Mouse (Mus musculus) hindbrain, embryonic 14.5 days (tissue): Measurements from ENCODE around the gene Brinp2. TPM values are rescaled to one million over a fixed set of nuclear protein-coding genes. Genes with fewer than 3 reads are reported as not detected.
A peak's percentile ranks its signal among the peaks of the same experiment; 100 is the strongest.

Experiments used
- ATAC-seq: fragments of 200-750 bp; cut with Nextera tagmentation; 2 replicates; pipeline ENCODE4 v1.8.0; 2017; ENCODE audit warnings: moderate number of reproducible peaks, mild to moderate bottlenecking, moderate TSS enrichment, moderate library complexity; ENCODE audit not compliant: low FRiP score
- DNase-seq: peaks from one replicate; pipeline ENCODE4 v3.0.0-alpha.2; 2015; ENCODE audit warnings: low spot score
- H3K27ac ChIP-seq: fragments of 300-500 bp; sonication (generic); 2 replicates; pipeline ENCODE4 v1.5.1; 2014; ENCODE audit warnings: mild to moderate bottlenecking, moderate library complexity
- H3K27me3 ChIP-seq: fragments of 300-500 bp; sonication (generic); 2 replicates; pipeline ENCODE4 v1.6.1; 2014; ENCODE audit warnings: mild to moderate bottlenecking, low read length, mixed read lengths; ENCODE audit not compliant: control insufficient read depth, insufficient read depth
- H3K36me3 ChIP-seq: fragments of 300-500 bp; sonication (generic); replicated peaks from 2 replicates; pipeline ENCODE4 v1.6.1; 2014; ENCODE audit not compliant: control insufficient read depth, insufficient read depth
- H3K4me1 ChIP-seq: fragments of 300-500 bp; sonication (generic); replicated peaks from 2 replicates; pipeline ENCODE4 v1.6.1; 2014; ENCODE audit warnings: antibody characterized with exemption, low read length, mixed read lengths; ENCODE audit not compliant: control insufficient read depth, insufficient read depth
- H3K4me2 ChIP-seq: fragments of 300-500 bp; sonication (generic); replicated peaks from 2 replicates; pipeline ENCODE4 v1.6.1; 2014; ENCODE audit warnings: mild to moderate bottlenecking, moderate library complexity
- H3K4me3 ChIP-seq: fragments of 300-500 bp; sonication (generic); replicated peaks from 2 replicates; pipeline ENCODE4 v1.5.1; 2014; ENCODE audit warnings: mild to moderate bottlenecking, low read length
- H3K9ac ChIP-seq: fragments of 300-500 bp; sonication (generic); 2 replicates; pipeline ENCODE4 v1.6.1; 2014
- H3K9me3 ChIP-seq: fragments of 300-500 bp; sonication (generic); 2 replicates; pipeline ENCODE4 v1.6.1; 2016; ENCODE audit warnings: low read length; ENCODE audit not compliant: control insufficient read depth
- WGBS: fragments of 180-500 bp; shearing (Covaris S2); extraction: QIAGEN DNeasy Blood & Tissue Kit; methylation state at CpG from one replicate; pipeline ENCODE4 v1.1.7; 2014; 5-methylcytosine and 5-hydroxymethylcytosine counted together
- polyA plus RNA-seq: library from polyadenylated mRNA; unstranded; fragments of >200 nt; fragmentation: Nextera tagmentation; extraction: Ambion mirVana; gene quantifications from 2 replicates; pipeline ENCODE4 v1.2.1, GENCODE M21; 2014

Gene Brinp2
- polyA plus RNA-seq, 1 experiment from 2014 or later, result 23.5 TPM

GRCm38 (mm10) chr1:158323325-158323724 is 32.8 kb downstream of the Brinp2 start:
- WGBS, result 73% methylated on average over 6 of the region's 6 CpGs
- no peak for DNase-seq
- no peak overlapping the region for H3K27ac ChIP-seq

GRCm38 (mm10) chr1:158310426-158311156 is 45.5 kb downstream of the Brinp2 start:
- Histone ChIP-seq H3K9ac (no peak overlapping the region), H3K9me3 (no peaks in the 10 kb centered on the region), H3K27me3 (no peaks in the 10 kb centered on the region), H3K27ac (no peak overlapping the region), H3K4me2 (no peak overlapping the region), H3K36me3 (no peaks in the 10 kb centered on the region), H3K4me3 (no peak overlapping the region), H3K4me1 (no peaks in the 10 kb centered on the region)
- ATAC-seq, result no peak
- no peak for DNase-seq
- 58% methylated on average over 5 of the region's 5 CpGs for WGBS

More at GRCm38 (mm10) chr1:158323325-158323724, 32.8 kb downstream of the Brinp2 start:
- ATAC-seq, result no peak
- Histone ChIP-seq H3K9me3 (no peaks in the 10 kb centered on the region), H3K4me3 (no peak overlapping the region), H3K4me1 (no peaks in the 10 kb centered on the region), H3K27me3 (no peaks in the 10 kb centered on the region), H3K4me2 (no peak overlapping the region), H3K9ac (no peak overlapping the region), H3K36me3 (no peaks in the 10 kb centered on the region)

GRCm38 (mm10) chr1:158297042-158297441 is 59.1 kb downstream of the Brinp2 start:
- DNase-seq (no peak), ATAC-seq (no peak)
- H3K27ac ChIP-seq, result no peak overlapping the region
- no peaks in the 10 kb centered on the region for H3K36me3 ChIP-seq
- H3K4me3 ChIP-seq, result no peak overlapping the region
- H3K9ac ChIP-seq, result no peak overlapping the region
- H3K9me3 ChIP-seq, result no peaks in the 10 kb centered on the region
- peaks cover 4% of the 10 kb centered on the region; the same call in 1 of the 2 replicates for H3K4me1 ChIP-seq
- no peaks in the 10 kb centered on the region for H3K27me3 ChIP-seq
- H3K4me2 ChIP-seq, result no peak overlapping the region
- 63% methylated on average over 7 of the region's 7 CpGs for WGBS

- ATAC-seq (no peak), DNase-seq (no peak)
- 83% methylated on average over 8 of the region's 8 CpGs for WGBS
- no peaks in the 10 kb centered on the region for H3K27me3 ChIP-seq
- no peak overlapping the region for H3K27ac ChIP-seq
- H3K4me1 ChIP-seq, result peaks cover 4% of the 10 kb centered on the region; the same call in 1 of the 2 replicates
- H3K4me3 ChIP-seq, result no peak overlapping the region
- H3K36me3 ChIP-seq, result no peaks in the 10 kb centered on the region
- no peaks in the 10 kb centered on the region for H3K9me3 ChIP-seq
- H3K9ac ChIP-seq, result no peak overlapping the region
- H3K4me2 ChIP-seq, result no peak overlapping the region
Observed at GRCm38 (mm10) chr1:158296287-158296931, 59.7 kb downstream of the Brinp2 start.

- H3K9me3 ChIP-seq, result no peaks in the 10 kb centered on the region
- no peak overlapping the region for H3K4me2 ChIP-seq
- no peak overlapping the region for H3K9ac ChIP-seq
- H3K36me3 ChIP-seq, result no peaks in the 10 kb centered on the region
- no peak overlapping the region for H3K4me3 ChIP-seq
- peak; percentile 11; the same call in 1 of the 2 replicates for ATAC-seq
- H3K27me3 ChIP-seq, result no peaks in the 10 kb centered on the region
- no peak overlapping the region for H3K27ac ChIP-seq
- no peak for DNase-seq
- WGBS, result 31% methylated on average over 16 of the region's 16 CpGs
- H3K4me1 ChIP-seq, result peaks cover 4% of the 10 kb centered on the region; the same call in 1 of the 2 replicates
Observed at GRCm38 (mm10) chr1:158295270-158295669, 60.9 kb downstream of the Brinp2 start.

- ATAC-seq (no peak), DNase-seq (no peak)
- no peaks in the 10 kb centered on the region for H3K27me3 ChIP-seq
- H3K36me3 ChIP-seq, result no peaks in the 10 kb centered on the region
- H3K4me1 ChIP-seq, result no peaks in the 10 kb centered on the region
- H3K27ac ChIP-seq, result no peak overlapping the region
- H3K9ac ChIP-seq, result no peak overlapping the region
- WGBS, result 86% methylated on average over 3 of the region's 3 CpGs
- no peak overlapping the region for H3K4me2 ChIP-seq
- H3K9me3 ChIP-seq, result no peaks in the 10 kb centered on the region
- no peak overlapping the region for H3K4me3 ChIP-seq
Observed at GRCm38 (mm10) chr1:158285198-158285597, 70.9 kb downstream of the Brinp2 start.

GRCm38 (mm10) chr1:158283869-158284268 is 72.3 kb downstream of the Brinp2 start:
- H3K9me3 ChIP-seq, result no peaks in the 10 kb centered on the region
- no peaks in the 10 kb centered on the region for H3K27me3 ChIP-seq
- no peaks in the 10 kb centered on the region for H3K36me3 ChIP-seq
- ATAC-seq (no peak), DNase-seq (no peak)
- no peak overlapping the region for H3K4me3 ChIP-seq
- no peaks in the 10 kb centered on the region for H3K4me1 ChIP-seq
- no peak overlapping the region for H3K4me2 ChIP-seq
- H3K9ac ChIP-seq, result no peak overlapping the region
- H3K27ac ChIP-seq, result no peak overlapping the region
- 91% methylated on average over 7 of the region's 7 CpGs for WGBS

GRCm38 (mm10) chr1:158272058-158272457 is 84.1 kb downstream of the Brinp2 start:
- no peaks in the 10 kb centered on the region for H3K36me3 ChIP-seq

GRCm38 (mm10) chr1:158267020-158267571 is 89.0 kb downstream of the Brinp2 start:
- Histone ChIP-seq H3K36me3 (no peaks in the 10 kb centered on the region), H3K4me1 (peaks cover 11% of the 10 kb centered on the region), H3K9ac (no peak overlapping the region), H3K27me3 (no peaks in the 10 kb centered on the region), H3K4me2 (no peak overlapping the region), H3K27ac (no peak overlapping the region), H3K9me3 (no peaks in the 10 kb centered on the region), H3K4me3 (no peak overlapping the region)
- WGBS, result 18% methylated on average over 8 of the region's 8 CpGs
- ATAC-seq (peak; percentile 68), DNase-seq (peak; percentile 74)

More at GRCm38 (mm10) chr1:158272058-158272457, 84.1 kb downstream of the Brinp2 start:
- DNase-seq, result no peak
- Histone ChIP-seq H3K27me3 (no peaks in the 10 kb centered on the region), H3K4me2 (no peak overlapping the region), H3K9me3 (no peaks in the 10 kb centered on the region), H3K27ac (no peak overlapping the region), H3K9ac (no peak overlapping the region), H3K4me1 (peaks cover 2% of the 10 kb centered on the region; the same call in 1 of the 2 replicates), H3K4me3 (no peak overlapping the region)
- 75% methylated on average over 9 of the region's 9 CpGs for WGBS
- no peak for ATAC-seq
